Mouse (Mus musculus) CH12F3 (cell line): ENCODE measurements around the gene Tescl.

ENCODE experiments used
- in situ Hi-C: fragments of 300-500 bp; cut with MboI; formaldehyde crosslinking; loops from 2 replicates; pipeline ENCODE4 v1.14.3; 2020; ENCODE audit warnings: low sequenced_read_pairs

Tescl gene

DNA sequence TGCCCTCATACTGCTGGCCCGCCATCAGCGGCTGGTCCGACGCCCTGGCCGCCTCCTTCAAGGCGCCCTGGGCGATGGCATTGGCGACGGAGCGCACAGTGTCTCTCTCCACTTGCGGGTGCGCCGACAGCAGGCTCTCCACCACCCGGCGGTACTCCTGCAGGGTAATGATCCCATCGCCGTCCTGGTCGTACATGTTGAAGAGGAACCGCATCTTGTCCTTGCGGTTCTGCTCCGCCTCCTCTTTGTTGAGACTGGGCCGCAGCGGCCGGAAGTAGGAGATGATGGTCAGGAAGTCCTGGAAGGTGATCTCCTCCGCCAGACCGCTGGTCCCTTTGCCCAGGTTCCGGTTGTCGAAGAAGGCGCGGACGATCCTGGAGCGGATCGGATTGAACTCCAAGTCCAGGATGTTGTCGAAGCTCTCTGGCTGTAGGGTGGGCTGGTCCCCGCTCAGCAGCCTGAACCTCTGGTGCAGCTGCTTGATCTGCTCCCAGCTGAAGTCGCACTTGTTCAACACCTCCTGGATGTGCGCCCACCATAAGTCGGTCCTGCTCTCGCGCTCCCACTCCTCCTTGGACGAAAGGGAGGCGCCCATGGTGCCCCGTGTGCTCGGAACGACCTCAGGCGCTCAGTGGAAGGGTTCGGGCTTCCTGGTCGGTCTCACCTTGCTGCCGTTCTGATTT, at the start of gene Tescl:
Tescl (minus strand) TSS at position 633 of the 683 bp plus-strand sequence.
- in situ Hi-C loops, result no loop called here

DNA sequence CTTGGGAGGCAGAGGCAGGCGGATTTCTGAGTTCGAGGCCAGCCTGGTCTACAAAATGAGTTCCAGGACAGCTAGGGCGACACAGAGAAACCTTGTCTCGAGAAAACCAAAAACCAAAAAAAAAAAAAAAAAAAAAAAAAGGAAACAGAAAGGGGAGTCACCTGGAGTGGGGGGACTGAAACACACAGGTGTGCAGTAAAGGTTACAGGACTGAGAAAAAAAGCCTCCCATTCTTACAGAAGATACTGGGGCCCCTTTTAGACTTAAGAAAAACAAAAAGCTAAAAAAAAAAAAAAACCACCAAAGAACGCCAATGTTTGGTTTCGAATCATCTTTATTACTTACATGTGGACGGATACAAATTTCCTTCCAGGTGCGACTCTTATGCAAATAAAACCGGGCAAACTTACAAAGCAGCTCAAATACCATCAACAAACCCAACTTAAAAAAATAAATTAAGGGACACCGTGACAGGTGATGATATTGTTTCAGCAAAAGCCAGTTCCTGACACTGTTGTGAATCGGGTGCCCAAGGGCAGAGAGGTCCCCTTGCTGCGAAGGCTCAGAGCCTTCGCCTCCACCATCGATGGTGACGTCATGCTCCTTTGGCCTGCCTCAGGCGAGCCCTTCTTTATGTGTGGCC, 49.1 kb upstream of the Tescl start:
- in situ Hi-C loops, result no loop called here

DNA sequence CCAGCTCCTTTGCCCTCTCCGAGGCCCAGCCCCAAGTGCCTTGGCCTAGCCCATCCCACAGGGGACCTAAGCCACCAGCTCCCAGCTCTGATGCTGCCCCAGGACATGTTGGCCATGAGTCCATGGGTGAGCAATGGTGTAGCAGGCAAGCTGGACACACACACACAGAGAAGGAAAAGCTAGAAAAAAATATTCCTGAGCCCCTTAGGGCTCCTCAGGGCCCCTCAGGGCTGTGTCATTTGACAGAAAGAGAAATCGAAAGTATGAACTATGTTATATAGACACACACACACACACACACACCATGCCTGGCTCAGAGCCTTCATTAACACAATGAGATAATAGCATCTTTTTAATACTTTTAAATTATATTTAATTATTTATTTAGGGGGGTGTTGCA, 46.6 kb upstream of the Tescl start:
- in situ Hi-C loops, result no loop called here

DNA sequence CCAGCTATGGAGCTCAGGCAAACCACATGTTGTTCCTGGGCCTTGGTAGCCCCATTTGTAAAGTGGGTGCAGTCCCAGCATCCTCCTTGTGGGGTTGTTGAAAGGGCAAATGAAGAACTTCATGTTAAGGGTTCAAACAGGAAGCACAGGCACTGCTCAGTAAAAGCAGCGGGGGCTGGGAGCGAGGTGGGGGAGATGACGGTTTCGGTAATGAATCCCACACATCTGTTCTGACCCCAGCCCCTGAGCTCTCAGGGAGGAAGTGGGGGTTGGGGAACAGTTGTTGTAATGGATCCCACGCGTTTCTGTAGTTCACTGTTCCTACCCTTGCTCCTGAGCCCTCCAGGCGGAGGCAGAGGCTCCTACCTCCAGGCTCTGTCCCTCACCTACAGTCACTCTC, 46.2 kb upstream of the Tescl start:
- in situ Hi-C loops, result no loop called here

DNA sequence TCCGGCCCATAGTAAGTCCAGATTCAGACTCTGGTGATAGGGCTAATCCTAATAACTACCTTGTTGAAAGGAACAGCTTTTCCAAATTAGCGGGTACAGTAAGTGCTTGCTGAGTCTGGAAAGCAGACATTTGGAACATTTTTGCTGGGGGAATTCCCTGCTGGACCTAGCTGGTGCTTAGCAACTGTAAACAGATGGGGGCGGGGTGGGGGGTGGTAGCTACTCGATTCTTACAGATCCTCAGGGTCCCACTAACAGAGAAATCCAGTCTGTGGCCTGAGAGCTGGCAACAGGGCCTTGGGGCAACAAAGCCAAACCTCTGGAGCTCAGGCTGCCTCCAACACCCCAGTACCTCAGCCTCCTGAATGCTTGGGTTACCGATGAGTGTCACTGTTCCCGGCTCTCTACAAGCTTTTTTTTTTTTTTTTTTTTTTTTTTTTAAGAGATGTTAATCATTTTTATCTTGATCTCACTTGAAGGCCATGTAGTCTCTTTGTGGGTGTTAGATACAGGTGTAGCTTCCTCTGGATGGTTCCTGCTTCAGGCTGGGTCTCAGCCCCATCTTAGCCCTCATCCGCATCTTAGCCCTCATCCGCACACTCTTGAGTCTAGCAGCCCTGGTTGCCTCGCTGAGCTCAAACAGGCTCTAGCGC, 44.4 kb upstream of the Tescl start:
- in situ Hi-C loops, result no loop called here

DNA sequence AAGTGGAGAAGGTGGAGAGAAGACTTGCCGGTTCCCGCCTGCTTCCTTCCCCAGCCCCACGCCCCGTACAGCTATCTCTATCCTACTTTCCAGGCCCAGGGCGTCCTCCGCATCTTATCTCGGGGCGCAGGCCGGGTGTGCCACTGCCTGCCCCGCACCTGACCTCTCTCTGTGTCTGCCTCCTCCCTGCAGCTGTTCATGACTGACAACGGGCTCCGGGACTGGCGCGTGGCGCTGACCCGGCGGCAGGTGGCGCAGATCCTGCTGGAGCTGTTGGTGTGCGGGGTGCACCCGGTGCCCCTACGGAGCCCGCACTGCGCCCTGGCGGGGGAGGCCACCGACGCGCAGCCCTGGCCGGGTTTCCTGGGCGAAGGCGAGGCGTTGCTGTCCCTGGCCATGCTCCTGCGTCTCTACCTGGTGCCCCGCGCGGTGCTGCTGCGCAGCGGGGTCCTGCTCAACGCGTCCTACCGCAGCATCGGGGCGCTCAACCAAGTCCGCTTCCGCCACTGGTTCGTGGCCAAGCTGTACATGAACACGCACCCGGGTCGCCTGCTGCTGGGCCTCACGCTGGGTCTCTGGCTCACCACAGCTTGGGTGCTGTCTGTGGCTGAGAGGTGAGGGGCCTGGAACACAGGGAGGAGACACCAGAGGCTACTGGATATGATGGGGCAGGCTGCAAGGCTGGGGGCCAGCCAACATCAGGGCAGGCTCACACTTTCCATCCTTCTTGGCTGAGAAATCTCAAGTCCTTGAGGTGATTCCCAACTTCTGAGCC, 43.5 kb upstream of the Tescl start:
- in situ Hi-C loops, result no loop called here

DNA sequence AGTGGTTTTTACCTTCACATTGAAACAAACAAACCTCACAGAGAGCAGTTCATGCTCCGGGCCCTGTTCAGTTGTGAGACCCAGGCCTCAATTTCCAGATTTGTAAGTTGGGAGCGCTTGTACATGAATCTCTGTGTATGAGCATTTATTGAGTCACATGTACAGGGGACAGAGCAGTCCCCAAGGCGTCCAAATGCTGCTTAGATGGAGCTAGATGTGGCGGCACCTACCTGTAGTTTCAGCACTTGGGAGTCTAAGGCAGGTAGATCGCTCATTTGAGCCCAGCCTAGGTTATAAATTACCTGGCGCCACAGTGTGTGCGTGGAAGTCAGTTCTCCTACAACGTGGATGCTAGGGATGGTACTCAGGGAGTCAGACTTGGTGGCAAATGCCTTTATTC, 42.7 kb upstream of the Tescl start:
- in situ Hi-C loops, result no loop called here

DNA sequence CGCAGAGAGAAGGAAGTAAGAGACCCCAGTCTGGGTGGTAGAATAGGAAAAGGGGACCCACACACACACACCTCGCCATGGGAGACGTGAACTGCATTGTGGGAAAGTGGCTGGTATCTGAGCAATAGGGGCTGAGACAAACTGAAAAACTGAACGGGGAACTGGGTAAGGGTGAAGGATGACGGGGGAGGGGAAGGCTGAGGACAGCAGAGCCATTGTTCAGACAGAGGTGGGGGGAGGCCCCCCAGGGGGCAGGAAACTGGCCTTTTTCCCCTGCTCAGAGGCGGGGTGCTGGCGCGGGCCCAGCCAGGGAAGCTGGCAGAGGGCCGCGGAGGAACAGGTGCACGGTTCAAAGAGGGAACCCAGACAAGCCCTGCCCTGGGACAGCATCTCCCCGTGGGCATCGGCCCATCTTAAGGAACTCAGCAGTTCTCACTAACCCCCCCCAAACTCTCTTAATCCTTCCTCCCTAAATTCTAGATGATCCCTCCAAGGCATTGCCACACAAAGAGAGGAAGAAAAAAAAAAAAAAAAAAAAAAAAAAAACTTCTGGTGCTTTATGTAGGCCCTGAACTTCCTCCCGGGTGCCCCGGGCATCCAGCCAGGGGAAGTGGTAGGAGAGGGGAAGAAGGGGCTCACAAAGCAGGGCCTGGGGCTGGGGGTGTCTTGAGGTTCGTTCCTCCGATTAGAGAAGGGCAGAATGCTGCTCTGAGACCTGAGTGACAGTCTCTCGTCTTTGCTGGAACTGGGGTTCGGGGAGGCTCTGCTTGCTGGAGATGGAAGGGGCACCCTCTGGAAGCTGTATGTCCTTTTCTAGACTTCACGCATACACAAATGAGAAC, 40.0 kb upstream of the Tescl start:
- in situ Hi-C loops, result no loop called here

DNA sequence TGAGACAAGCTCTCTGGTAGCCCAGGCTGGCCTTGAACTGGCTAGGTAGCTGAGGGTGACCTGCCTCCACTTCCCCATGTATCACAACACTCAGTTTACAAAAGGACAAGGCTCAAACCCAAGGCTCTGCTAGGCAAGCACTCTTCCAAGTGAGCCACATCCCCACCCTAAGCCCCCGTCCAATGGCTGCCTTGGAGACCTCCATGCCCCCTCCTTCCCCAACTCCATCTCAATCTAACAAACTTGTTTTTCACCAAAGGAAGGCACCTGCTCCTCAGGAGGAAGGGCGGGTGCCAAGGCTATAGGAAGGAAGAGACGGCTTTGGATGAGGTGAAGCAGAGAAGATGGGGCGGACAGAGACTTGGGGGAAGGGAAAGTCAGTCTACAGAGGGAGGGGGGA, 39.0 kb upstream of the Tescl start:
- in situ Hi-C loops, result no loop called here

DNA sequence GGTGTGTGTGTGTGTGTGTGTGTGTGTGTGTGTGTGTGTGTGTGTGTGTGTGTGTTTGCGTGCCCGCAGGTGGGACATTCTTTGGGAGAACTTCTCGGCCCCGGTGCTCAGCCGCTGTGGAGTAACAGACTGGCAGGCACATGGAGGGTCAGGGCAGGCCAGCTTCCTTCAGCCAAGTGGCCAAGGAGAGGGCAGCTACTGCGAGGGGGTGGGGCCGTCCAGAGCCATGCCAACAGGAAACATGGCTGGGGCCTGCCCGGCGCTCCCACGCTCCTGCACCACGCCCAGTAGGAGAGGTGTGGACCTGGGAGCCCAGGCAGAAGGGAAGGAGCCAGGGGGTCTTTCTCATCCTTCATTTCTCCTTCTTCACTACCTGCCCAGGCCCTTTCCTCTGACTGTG, 38.6 kb upstream of the Tescl start:
- in situ Hi-C loops, result no loop called here

DNA sequence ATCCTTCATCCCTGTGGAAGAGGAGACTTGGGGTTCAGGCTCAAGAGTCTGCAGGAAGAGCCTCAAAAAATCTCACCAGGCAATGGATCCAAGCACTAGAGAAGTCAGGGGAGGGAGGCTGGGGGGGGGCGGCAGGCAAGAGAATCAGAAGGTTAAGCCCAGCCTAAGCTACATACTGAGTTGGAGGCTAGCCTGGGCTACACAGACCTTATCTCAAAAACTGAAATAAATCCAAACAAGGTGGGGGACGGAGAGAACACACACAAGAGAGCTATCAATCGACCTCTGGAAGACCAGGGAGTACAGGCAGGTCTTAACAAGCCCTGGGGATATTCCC, 38.0 kb upstream of the Tescl start:
- in situ Hi-C loops, result no loop called here

DNA sequence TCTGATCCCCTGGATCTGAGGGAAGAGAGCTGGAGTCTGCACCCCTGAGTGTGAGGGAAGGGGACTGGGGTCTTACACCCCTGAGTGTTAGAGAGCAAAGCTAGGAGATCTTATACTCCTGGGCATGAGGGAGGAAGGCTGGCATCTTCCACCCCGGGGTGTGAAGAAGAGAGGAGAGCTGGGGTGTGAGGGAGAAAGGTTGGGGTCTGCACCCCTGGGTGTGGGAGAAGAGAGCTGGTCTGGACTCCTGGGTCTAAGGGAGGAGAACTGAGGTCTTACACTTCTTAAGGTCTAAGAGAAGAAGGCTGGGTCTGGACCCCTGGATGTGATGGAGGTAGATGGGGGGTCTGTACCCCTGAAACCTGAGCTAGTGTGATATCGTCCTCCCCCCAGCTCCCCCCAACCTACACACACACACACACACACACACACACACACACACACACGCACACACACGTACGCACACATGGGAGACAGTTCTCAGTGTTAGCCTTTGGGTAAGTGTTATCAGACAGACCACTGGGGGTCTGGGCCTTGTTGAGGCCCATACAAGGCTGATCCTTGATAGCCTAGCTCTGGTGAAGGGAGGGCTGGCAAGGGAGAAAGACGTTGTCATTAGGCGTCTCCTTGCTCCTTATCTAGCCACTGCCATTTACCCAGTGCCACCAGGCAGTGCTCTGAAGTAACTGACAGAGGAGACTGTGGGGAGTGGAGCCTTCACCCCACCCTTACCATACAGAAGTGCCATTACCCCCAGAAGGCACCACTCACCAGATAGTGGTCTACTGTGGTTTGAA, 37.5 kb upstream of the Tescl start:
- in situ Hi-C loops, result no loop called here

DNA sequence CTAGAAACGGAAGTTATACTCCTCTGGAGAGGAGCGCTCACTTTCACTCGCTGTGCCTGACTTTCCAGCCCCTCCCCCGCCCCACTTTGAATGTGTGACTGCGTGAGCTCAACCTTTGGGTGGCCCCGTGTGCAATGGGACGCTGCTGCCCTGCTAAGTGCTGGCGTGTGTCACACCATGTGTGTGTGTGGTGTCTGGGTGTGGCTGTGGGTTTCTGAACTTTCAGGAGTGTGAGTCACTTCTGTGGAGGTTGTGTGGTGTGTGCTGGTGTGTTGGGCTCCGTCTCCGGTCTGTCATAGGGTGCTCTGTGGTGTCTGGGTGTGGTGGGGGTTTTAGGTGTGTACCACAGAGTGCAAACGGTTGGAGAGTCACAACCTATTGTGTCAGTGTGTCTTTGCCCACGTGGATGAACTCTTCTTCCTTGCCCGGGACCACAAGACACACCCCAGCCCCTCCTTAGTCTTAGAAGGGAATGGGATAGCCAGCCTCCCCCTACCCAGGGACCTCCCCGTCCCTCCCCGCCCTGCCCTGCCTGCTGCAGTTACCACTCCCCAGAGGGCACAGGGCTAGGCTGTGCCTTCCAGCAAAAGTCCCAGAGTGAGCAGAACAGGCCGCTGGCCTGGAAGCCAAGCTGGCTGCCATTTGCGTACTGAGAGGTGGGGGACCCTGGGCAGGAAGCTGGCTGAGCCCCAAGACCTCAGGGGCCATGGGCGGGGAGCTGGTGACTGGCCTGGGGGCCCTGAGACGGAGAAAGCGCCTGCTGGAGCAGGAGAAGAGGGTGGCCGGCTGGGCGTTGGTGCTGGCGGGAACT, 36.2 kb upstream of the Tescl start, which contains the start of gene Kcnn4:
Kcnn4 (plus strand) TSS at position 533 of the 811 bp plus-strand sequence.
- in situ Hi-C loops, result no loop called here

DNA sequence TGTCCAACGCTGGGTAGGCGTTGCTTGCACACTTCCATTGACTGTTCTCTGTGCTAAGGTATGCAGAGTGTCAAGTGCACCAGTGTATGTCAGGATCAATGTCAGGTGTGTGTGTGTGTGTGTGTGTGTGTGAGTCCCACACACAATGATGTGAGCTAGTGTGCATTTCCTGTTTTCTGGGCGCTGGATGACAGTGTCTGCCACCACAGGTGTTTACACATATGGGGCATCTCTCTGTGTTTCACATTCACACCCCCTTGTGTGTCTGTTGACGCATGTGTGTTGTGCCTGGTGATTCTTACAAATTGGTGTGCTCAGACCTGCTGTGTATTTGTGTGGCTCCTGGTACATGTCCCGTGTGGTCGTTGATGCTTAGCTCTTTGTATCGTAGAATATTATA, 35.2 kb upstream of the Tescl start:
- in situ Hi-C loops, result no loop called here

DNA sequence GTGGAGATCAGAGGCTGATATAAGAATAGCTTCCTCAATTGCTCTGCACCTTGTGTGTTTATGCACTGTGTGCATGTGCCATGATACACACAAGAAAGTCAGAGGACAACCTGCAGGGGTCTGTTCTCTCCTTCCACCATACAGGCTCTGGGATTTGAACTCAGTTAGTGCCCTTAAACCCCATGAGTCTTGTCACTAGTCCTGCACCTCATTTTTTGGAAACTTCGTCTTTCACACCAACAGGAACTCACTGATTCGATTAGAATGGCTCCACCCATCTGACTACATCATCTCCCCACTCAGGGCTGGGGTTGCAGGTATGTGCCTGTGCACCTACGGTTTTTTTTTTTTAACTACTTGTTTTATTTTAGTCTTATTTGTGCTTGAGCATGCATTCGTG, 34.5 kb upstream of the Tescl start:
- in situ Hi-C loops, result no loop called here

DNA sequence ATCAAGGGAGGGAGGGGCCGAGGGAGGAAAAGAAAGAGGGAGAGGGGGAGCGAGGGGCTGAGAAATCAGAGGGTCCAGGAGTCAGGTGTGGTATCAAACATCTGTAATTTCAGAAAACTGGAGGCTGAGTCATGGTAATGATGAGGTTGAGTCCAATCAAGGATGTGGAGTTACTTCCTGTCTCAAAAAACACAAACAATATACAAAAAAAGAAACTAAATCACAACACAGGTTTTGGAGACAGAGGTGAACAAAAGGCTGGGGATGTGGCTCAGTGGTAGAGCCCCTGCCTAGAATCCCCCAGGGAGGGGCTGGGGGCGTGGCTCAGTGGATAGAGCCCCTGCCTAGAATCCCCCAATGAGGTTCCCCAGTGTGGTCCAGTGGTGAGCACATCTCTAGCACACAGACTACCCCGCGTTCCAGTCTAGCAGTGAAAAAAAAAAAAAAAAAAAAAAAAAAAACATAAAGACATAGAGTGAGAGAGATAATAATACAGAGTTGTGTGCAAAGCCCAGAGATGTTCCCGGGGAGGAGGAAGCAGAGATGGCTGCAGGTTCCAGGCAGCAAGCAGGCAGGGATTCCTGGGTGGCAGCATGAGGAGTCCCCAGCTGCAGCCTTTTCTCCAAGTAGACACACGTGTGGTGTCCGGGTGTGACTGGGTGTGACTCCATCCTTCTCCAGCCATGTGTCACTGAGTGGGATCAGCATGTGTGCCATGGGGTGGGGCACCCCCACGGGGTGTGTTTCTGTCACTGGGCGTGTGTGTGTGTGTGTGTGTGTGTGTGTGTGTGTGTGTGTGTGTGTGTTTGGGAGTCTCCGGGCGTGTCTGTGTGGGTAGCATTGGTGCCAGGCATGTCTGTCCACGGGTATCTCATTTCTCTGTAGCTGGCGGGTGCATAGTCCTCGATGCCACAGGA, 33.2 kb upstream of the Tescl start:
- in situ Hi-C loops, result no loop called here

DNA sequence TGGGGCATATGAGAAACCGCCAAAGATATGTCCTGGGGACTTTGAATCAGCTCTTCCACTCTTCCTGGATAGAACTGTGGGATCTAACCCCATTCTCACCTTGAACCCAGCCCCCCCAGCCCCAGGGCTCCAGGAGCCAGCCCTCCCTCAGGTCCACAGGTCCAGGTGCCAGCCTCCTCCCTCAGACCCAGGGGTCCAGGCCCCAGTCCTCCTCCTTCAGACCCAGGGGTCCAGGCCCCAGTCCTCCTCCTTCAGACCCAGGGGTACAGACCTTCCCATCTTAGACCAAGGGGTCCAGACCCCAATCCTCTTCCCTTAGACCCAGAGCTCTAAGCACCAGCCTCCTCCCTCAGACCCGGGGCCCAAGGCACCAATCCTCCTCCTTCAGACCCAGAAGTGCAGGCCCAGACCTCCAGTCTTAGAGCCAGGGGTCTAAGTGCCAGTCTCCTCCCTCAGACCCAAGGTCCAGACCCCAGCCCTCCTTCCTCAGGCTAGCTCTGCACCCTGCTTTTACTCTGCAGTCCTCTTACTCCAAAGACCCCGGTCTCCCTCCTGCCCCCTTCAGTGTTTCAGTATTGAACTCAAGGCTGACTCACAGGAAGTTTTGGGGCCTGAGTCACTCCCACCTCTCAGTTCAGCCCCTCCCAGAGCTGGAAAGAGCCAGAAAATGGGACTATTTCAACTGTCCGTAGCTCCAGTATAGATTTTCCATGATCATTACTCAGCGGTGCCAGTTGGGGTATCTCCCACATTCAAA, 31.7 kb upstream of the Tescl start:
- in situ Hi-C loops, result no loop called here
